Mouse (Mus musculus) liver, embryonic 14 days (tissue): ENCODE results near the gene Plekhs1. TPM values are rescaled to one million over a fixed set of nuclear protein-coding genes. Genes with fewer than 3 reads are reported as not detected.

Experiments used
- polyA plus RNA-seq: library from polyadenylated mRNA; depleted of rRNA; stranded (reverse); fragments of >200 nt; gene quantifications from 2 replicates; pipeline ENCODE4 v1.2.3, GENCODE M21; 2012; rRNA removed

The Plekhs1 gene
- 0.05 and 0.06 TPM in 2 replicates for polyA plus RNA-seq

DNA sequence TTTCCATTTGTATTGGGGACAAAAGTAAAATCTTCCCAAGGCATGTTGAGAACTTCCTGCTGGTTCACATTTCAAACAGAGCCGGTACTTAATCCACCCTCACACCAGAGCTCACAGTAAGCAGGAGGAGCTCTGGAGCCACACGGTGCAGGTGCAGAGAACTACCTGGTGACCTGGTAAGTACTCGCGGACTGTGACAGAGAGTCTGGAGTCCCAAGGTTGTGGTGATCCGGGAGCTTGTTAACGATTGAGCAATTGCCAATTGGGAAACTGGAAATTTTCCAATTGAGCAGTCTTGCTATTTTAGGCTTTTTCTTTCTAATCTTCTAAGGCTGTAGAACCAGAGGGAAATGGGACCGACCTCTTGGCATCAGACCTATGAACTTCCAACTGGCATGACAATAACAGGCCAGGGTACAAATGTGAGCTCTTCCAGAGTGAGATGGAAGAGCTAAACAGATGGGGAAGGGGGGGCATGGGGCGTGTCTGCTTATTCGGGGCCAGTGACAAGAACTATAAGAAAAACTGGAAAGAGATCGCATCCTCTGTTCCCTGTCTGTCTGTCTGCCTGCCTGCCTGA lies at the start of gene Plekhs1:
TSS of gene Plekhs1 (plus strand) at position 119 of the 580 bp plus-strand sequence.

Other genes with a start within 250 kb of the Plekhs1 start
- 32.0 and 37.1 TPM in 2 replicates for gene Habp2, start 174.5 kb upstream of the Plekhs1 start, polyA plus RNA-seq
- 0.12 and 0.15 TPM in 2 replicates for gene Nrap, start 71.6 kb upstream of the Plekhs1 start, polyA plus RNA-seq
- 9.3 and 11.5 TPM in 2 replicates for gene Casp7, start 64.5 kb upstream of the Plekhs1 start, polyA plus RNA-seq
- 10.6 and 12.6 TPM in 2 replicates for gene Dclre1a, start 86.6 kb downstream of the Plekhs1 start, polyA plus RNA-seq
- gene Nhlrc2, start 86.6 kb downstream of the Plekhs1 start, polyA plus RNA-seq: 5.0 and 6.2 TPM in 2 replicates